Mouse (Mus musculus): ENCODE results near the gene Moap1. TPM values are rescaled to one million over a fixed set of nuclear protein-coding genes. Genes with fewer than 3 reads are reported as not detected.

Gene Moap1
- total RNA-seq, 2 experiments from 2014 or later = 7.1 to 12.2 TPM

GRCm38 (mm10) chr12:102743036-102743588, 349 bp downstream of the Moap1 start:
- ATAC-seq (ENCODE audit: poor library complexity, severe bottlenecking) = no peak

- ATAC-seq (ENCODE audit: poor library complexity, severe bottlenecking) = no peak
These were observed 1.4 kb downstream of the Moap1 start for GRCm38 (mm10) chr12:102742056-102742455.

GRCm38 (mm10) chr12:102740285-102740684, 3.2 kb downstream of the Moap1 start:
- ATAC-seq (ENCODE audit: poor library complexity, severe bottlenecking) = no peak

GRCm38 (mm10) chr12:102739096-102739495, 4.4 kb downstream of the Moap1 start:
- ATAC-seq (ENCODE audit: poor library complexity, severe bottlenecking) = no peak

- peak; percentile 81 for ATAC-seq (ENCODE audit: poor library complexity, severe bottlenecking)
These were observed 10.1 kb downstream of the Moap1 start for GRCm38 (mm10) chr12:102733381-102733780.

- ATAC-seq (ENCODE audit: poor library complexity, severe bottlenecking) = no peak
These were observed 12.5 kb downstream of the Moap1 start for GRCm38 (mm10) chr12:102730798-102731619.

GRCm38 (mm10) chr12:102729855-102730797, 13.3 kb downstream of the Moap1 start:
- ATAC-seq (ENCODE audit: poor library complexity, severe bottlenecking) = peak; percentile 83

- ATAC-seq (ENCODE audit: poor library complexity, severe bottlenecking) = no peak
These were observed 17.7 kb downstream of the Moap1 start for GRCm38 (mm10) chr12:102725761-102726175.

- no peak for ATAC-seq (ENCODE audit: poor library complexity, severe bottlenecking)
These were observed 18.3 kb downstream of the Moap1 start for GRCm38 (mm10) chr12:102725146-102725545.

- ATAC-seq (ENCODE audit: poor library complexity, severe bottlenecking) = no peak
These were observed 19.6 kb downstream of the Moap1 start for GRCm38 (mm10) chr12:102723861-102724260.

GRCm38 (mm10) chr12:102722966-102723365, 20.5 kb downstream of the Moap1 start:
- ATAC-seq (ENCODE audit: poor library complexity, severe bottlenecking) = no peak

GRCm38 (mm10) chr12:102722451-102722850, 21.0 kb downstream of the Moap1 start:
- no peak for ATAC-seq (ENCODE audit: poor library complexity, severe bottlenecking)

- ATAC-seq (ENCODE audit: poor library complexity, severe bottlenecking) = peak; percentile 86
These were observed 23.7 kb downstream of the Moap1 start for GRCm38 (mm10) chr12:102719552-102720315.

- no peak for ATAC-seq (ENCODE audit: poor library complexity, severe bottlenecking)
These were observed 28.6 kb downstream of the Moap1 start for GRCm38 (mm10) chr12:102714654-102715395.

- no peak for ATAC-seq (ENCODE audit: poor library complexity, severe bottlenecking)
These were observed 29.3 kb downstream of the Moap1 start for GRCm38 (mm10) chr12:102714116-102714515.

GRCm38 (mm10) chr12:102713153-102713865, 30.2 kb downstream of the Moap1 start:
- peak; percentile 68 for ATAC-seq (ENCODE audit: poor library complexity, severe bottlenecking)

- no peak for ATAC-seq (ENCODE audit: poor library complexity, severe bottlenecking)
These were observed 32.5 kb downstream of the Moap1 start for GRCm38 (mm10) chr12:102710851-102711375.

GRCm38 (mm10) chr12:102709896-102710295, 33.6 kb downstream of the Moap1 start:
- ATAC-seq (ENCODE audit: poor library complexity, severe bottlenecking) = no peak

GRCm38 (mm10) chr12:102708220-102708619, 35.2 kb downstream of the Moap1 start:
- ATAC-seq (ENCODE audit: poor library complexity, severe bottlenecking) = no peak
